Mouse (Mus musculus) heart, postnatal 4 days (tissue): Measurements from ENCODE around the gene Rgs7. TPM values are rescaled to one million over a fixed set of nuclear protein-coding genes. Genes with fewer than 3 reads are reported as not detected.

Source experiments
- DNase-seq: peaks from one replicate; pipeline ENCODE4 v3.0.0; 2021
- total RNA-seq, 2 experiments: library from RNA; stranded (reverse); gene quantifications; 2 replicates each; pipeline ENCODE4 v1.2.3; 2021

Rgs7 gene
- total RNA-seq, 2 experiments from 2014 or later = 1.5 to 2.0 TPM

DNA sequence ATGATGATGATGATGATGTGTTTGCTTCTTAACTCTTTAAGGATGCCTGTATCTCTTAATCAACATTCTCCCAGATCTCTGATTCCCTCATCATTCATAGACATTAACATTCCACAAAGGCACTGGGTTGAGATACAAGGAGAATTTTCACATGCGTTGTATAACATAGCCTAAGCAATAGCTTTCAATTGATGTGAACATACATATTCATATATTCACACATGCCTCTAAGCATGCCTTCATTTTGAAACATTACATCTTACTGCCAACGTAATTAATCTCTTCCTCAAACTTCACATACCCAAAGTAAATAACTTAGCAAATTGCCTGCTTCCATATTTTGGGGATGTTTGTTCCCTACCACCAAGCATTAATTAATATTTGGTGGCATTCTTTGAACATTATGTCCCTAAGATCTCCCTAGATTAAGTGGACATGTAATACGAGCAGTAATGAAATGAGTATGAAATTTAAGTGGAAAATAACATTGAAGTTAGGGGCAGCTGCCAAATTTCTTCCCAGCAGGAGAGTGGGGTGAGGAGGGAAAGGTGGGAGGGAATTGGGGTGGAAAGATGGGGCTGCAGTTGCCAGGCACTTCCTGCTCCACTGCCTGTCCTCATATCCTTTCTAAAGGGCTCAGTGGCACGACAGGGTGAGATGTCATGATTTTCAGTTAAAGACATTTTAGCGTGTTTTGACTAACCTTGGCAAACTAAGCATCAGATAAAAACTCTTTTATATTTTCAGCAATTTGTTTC lies 317.2 kb downstream of the Rgs7 start:
- DNase-seq = no peak

DNA sequence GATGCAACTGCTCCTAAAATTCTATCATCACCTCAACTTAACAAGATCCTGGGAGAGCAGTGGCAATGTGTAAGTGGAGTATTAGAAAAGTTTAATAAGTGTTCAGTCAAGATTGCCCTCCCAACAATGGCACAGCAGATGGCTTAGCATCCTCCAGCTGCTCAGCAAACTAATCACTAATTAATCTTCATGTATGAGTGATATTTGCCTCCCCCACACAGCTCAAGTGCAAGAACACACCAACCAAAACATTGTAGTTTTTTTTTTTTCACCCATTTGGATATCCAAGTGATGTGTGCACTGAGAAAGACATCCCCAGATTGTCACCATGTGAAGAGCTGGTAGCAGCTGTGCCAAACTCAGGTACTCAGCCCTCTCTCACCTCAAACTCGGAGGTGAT lies 336.8 kb downstream of the Rgs7 start:
- DNase-seq = no peak

DNA sequence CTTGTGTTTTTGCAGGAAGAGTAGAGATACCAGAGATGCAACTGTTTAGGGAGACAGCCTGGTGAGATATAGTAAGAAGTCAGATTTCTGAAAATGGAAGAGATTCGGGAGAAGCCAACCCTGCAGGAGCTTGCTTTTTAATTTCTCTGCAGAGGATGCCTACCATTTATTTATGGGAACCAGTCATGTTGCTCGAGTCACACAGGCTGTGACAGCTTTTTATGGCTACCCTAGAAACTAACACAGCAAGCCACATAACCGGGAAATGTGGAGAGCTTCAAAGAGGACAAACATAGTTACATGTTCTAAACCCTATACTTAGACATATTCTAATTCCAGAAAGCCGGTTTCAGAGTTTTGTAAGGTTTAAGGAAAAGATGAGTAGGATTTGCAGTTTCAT lies 349.2 kb downstream of the Rgs7 start:
- no peak for DNase-seq

DNA sequence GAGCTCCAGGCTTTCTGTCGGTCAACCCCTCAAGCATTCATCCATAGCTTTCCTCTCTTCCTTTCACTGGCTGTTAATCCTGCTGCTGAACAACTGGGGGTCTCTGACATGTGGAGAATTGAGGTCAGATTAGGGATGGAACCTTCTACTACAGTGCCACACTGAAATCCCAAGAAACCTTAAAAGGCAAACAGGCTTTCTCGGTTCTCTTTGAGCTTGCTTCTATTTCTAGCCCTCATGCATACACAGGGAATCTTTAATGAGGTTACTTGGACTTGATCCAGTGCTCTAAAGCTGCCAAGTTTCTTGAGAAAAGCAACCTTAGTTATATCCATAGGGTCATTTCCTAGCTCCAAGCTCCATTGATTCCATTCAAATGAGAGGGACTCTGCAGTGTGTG lies 363.8 kb downstream of the Rgs7 start:
- peak; percentile 25 for DNase-seq

DNA sequence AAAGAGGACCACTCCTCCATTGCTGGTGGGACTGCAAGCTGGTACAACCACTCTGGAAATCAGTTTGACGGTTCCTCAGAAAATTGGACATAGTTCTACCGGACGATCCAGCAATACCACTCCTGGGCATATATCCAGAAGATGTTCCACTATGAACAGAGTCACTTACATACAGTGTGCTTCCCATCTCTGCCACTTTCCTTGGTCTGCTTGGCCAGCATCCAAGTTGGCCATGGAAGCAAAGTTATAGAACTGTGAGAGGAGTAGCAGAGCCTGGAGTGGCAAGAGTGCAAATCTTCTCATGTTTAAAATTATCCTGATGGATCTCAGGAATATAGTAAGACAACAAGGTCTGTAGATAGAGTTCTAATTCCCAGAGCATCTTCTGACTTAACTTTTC lies 367.9 kb downstream of the Rgs7 start:
- DNase-seq = no peak

DNA sequence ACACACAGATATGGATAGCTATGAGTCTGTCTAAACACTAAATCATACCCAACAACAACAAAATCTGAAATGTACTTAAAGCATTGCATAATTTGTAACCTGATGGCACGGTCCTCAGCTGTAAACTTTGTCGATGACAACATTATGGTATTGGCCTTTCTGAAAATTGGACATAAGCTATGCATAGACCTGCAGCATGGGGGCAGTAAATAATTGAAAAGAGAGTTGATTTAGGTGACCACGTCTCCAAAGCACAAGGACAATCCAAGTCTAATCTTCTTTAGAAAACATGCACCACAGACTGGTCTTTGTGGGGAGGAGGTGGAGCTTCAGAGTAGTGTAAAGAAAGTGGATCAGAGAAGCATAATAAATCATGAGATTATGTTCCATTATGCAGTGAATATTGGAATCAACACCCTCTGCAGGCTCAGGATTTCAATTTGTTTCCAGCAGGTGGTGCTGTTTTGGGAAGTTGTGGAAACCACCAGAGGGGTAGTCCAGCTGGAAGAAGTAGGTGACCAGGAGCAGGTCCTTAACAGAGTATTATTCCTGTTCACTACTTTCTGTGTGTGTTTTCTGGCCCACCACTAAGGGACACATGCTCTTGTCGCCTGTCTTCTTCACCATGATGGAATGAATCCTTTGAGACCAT lies 373.3 kb downstream of the Rgs7 start:
- DNase-seq = peak; percentile 27

DNA sequence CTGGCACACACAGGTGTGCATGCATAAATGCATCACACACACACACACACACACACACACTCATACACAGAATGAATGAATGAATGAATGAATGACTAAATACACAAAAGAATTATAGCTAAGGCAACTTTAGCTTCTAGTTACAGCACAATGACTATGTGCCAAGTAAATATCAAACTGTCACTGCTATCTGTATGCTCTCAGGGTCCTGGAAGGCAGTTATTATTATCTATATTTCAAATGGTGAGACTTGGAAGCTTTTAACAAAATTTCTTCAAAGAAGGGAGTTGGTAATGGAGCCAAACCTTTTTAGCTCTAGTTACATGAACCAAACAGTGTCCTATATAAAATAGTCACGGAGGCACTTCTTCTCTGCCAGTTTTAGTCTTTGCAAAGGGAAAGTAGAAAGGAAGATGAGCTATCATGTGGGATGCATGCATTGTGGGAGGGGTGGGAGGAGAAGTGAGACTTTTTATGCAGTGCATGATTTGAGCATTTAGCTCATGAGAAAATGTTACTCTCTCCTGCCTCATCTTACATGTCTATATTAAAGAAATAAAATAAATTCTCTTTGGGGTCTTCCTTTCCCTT lies 383.9 kb downstream of the Rgs7 start:
- no peak for DNase-seq

DNA sequence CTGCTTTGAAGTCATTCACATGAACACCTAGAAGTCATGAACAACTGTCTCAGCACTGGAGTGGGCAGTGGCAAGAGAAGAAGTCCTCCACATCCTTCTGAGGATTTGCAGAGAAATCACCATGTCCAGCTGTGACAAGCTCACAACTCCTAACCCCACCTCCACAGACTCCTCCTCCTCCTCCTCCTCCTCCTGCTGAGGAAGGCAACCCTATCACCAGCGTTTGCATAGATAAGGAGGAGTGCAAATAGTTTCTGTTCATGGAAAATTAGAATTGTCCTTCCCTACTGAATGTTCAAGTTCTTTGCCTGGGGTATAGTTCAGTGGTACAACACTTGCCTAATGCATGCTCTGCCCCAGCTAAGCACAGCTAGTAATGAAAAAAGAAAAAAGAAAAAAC lies 386.0 kb downstream of the Rgs7 start:
- no peak for DNase-seq

DNA sequence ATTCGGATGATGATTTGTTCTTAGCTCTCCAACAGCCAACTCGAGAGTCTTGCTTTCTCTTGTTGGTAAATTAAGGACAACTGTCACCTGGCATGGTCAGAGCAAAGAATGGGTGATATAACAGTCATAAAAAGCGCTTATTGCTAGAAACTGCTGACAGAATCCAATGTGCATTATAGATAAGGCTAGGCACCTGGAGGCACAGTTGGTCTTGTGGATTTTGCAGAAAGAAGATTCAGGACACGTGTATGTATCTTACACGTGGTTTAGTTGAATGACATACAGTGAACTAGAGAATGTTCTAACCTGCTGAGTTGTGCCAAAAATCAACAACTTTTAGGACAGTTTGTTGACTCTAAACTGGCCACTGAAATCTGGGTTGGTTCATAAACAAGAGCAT lies 386.9 kb downstream of the Rgs7 start:
- DNase-seq = no peak

DNA sequence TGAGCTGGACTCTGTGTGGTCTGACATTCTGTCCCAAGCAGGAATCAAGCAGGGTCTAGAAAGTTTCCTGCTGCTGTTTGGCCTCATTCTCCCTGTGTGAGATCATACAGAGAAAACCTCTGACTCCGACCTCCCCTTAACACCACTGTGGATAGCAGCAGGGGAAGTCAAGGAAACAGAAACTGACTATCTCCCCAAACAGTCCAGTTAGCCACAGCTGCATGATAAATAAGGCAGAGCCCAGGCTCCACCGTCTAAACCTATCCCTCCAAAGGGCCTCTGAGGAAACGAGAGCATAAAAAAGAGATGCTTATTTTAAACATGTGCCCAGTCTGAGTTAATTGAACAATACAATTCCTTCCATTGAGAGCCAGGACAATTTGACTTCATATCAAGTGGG lies 395.3 kb downstream of the Rgs7 start:
- DNase-seq = no peak

DNA sequence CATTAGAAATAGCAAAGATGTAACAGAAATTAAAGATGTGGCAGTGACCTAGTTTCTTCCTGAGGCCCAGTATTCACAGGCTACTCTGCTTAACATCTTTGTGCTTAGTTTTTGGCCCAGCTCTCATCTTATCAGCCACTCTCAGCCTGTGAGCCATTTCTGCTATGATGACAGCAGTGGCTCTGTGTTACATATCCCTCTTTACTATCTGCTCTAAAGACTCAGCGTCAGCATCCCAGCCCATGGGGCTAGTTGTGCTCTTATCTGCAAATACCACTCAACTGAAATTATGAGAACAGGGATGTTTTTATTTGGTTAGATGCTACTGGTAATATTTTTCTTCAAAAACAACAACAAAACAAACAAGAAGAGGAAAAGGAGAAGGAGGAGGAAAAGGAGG lies 410.2 kb downstream of the Rgs7 start:
- DNase-seq = peak; percentile 21

DNA sequence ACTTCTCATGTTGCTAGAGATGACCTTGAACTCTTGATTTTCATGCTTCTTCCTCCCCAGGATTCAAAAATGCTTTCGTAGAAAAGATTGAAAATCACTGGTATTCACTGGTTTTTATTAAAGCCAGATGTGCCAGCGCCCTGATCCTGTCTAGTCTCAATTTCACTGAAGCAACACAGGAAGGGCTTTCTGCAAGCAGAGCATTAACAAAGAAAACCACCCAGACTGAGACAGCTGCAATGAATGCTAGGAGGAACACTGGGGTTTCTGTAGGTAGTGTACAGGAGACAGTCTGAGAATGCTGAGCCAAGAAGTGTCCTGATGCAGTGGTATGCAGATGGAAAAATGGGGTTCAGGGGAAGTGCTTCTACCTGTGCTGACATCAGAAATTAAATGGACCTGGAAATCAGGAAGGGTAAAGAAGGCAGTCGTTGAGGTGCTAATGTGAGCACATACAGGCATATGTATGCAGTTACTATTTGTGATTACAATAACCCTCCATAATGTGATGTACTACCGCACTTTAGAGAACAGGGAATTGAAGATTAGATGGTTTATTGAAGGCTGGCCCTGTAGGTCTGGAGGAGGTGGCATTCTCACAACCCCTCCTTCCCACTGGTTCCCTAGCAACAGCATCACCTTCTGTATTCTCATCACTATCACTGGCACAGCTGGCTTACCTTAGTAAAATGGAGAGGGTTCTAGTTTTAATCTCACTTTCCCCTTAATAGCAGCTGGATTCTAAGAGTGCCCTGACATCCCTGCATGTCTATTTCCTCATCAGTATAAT lies 412.3 kb downstream of the Rgs7 start:
- no peak for DNase-seq

DNA sequence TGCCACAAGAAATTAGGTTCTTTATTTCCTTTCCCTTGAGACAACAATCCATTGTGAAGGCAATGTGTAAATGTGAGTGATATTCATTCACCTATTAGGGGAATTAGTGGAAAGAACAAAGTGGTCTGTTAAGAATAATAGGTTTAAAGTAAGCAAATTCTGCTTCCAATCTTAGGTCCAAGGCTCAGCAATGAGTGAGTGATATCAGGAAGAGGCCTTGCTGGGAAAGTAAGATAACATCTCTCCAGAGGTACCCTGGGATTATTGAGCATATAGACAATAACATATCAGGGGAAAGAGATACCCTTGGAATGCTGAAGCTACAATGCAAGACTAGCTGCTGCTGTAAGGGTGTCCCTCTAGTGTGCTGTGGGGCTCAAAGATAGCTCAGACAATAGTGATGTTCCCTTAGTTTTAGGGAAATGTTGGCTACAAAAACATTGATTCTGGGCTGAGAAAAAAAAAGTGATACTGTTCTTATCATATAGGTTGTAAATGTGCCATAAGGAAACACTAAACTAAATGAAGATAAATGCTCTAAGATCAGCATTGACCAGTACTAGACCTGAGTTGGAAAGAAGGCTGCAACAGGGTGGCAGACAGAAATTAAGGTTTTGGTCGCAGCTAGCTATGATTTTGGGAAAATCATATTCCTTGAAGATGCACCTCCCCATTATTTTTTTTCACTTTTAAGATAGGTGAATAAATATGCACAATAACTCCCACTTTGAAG lies 418.6 kb downstream of the Rgs7 start:
- no peak for DNase-seq

DNA sequence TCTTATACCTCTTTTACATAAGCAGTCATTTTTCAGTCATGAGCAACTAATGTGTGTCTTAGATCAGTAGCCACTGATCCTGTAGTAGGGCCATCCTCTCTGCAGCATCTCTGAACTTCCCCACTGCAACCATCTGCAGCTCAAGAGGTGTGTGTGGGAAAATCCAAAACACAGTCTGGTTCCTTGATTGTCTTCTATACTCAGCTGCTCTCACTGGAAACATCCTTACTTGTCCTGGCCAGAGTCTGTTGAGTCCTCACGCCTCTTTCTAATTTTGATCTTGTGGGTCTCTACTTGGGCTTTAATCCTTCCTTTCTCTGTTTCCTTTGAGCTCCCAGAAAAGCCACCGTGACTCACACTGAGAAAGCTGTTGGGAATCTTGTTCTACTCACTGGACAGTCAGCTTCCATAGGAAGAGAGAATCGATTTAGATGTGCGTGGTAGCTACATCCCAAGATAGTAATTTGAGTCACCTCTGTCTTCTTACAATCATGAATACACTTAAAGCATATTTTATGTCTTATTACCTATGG lies 422.5 kb downstream of the Rgs7 start:
- no peak for DNase-seq

DNA sequence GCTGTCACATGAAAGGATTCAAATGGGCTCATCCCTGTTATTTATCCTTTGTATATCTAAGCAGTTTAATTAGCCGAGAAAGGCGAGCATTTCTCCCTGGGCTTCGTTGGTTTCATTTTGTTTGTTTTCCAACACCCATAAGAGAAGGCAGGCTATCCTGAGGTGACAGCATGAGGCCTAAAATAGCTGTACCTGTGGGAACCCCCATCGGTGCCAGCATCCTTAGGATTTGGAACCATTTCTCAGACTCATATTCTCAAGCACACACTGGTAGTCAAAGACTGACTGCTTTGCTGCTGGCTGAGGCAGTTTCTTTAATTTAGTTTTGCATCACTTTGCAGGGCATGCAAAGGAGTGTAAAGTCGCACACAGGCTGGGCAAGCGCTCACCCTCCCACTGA lies 443.2 kb downstream of the Rgs7 start:
- DNase-seq = no peak

DNA sequence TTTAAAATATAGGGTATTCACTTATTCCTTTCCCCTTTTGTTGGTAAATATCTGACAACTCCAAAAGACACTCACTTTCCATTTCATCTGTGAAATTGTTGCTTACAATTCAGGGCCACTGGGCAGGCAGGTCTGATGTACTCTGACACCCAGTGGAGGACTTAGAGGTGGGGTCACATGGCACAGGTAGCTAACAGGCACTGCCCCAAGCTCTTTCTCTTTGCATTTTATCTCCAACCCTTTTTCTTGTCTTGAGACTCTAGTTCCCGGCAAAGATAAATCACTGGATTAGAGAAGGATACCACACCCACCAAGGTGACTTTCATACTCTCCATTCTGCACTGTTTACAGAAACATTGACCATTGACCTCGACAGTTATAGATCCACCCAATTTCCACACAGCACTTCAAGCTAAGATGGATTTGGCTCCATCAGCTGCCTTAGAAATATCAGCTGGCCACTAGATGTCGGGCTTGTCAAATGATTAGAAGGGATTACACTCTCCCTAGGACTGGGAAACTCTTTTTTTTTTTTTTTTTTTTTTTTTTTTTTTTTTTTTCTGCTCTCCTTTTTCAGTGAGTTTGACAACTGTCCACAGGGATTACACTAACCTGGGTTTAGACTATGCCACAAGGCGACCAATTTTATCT lies 451.0 kb downstream of the Rgs7 start:
- DNase-seq = peak; percentile 67

DNA sequence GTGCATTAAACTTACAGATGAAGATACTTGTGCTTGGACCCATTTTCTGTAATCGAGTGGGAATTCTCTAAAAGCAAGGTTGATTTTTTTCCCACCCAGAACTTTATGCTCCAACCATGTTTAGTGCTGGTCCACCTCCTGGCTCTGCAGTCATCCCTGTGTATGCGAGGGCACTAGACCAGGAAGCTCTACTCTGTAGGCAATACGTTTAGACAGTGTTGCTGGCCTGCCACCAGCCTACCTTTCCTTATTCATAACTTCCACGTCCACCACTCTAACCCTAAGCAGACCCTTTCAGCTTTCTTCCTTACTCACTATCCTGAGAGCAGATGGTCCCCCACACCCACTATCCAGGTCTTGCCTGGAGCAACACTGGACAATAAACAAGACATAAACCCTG lies 452.3 kb downstream of the Rgs7 start:
- DNase-seq = no peak

DNA sequence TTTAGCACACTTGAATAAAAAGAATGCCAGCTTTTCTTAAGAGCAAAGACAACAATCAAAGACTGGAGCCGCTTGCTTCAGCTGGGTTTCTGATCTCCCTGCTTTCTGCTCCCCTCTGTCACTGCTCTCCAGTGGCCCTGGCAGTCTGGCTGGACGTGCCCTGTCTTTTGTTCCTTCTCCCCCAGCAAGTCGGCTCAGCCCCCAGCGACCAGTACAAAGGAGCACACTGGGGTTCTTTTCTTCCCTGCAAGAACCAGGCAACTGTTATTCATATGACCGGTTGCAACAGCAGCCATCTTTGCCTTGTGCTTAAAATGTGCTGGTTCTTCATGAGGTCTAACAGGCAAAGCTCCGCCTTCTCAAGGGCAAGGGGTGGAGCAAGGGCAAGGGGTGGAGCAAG lies 452.7 kb downstream of the Rgs7 start:
- DNase-seq = no peak

DNA sequence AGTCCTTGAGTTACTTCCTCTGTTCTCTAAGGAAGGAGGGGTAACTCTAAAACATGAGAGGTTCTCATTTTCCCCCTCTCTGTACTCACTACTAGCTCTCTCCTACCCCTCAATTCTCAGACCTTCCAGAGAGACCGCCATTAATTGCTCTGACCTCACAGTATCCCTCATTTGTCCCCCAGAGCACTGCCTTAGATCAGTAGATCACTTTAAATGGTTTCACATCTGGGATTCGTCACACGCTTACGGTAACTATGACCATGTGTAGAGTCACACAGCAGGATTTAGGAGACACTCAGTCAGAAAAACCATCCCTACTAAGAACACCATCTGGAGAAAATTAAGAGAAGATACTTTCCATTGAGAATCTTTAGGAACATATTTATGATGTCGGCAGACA lies 456.8 kb downstream of the Rgs7 start:
- no peak for DNase-seq

DNA sequence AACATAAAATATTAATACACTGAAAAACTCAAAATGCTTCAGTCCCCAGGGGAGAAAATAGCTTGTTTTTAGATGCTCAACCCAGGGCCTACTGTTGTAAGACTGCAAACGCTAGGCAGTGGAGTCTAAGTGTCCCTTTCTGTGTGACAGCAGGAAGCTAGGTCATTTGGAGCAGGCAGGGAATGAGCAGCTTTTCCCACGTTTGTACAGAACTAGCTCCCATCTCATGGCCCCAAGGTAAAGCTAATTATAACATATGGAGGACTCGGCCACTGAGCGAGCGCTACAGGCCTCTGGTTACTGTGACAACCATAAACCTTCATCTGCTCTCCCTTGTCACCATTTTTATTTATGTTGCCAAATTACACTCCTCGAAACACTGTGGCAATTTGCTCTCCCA lies 460.3 kb downstream of the Rgs7 start:
- DNase-seq = no peak

DNA sequence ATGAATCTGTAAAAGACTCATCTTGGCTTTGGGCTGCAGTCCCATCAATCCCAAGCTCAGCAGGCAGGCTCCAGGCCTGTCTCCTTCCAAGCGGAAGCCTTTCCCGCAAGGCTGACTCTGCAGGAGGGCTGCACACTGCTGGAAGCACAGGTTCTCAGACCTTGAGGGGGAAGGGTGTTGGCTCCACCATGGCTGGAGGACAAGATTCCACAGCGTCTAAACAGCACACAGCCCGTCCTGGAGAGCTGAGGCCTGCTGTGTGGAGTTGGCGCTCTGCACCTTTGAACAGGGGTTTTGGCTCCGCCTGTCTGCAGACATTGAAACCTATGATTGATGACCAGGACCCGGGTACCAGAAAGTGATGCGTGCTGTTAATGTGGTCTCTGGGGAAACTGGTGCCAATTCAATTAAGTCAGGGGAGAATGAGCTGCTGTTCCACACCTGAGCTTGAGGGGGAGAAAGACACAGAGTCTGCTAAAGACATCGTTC lies 463.5 kb downstream of the Rgs7 start:
- no peak for DNase-seq

DNA sequence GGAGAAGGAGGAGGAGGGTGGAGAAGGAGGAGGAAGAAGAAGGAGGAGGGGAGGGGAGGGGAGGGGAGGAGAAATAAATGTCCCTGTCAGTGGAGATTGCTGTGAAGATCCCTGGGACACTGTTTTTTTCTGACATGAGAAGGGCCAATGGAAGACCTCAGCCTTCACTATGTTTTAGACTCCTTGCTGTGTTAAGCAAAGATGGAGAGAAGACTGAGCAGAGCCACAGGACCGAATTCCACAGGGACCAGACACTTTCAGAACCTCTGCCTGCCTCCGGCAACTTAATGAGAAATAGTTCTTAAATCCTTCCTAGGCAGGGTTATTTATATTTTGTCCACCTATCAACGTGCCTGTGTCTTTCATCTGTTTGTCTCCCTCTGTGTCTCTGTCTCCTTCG lies 464.0 kb downstream of the Rgs7 start:
- no peak for DNase-seq
